Mouse (Mus musculus): Measurements from ENCODE around the gene Tagap.

DNA sequence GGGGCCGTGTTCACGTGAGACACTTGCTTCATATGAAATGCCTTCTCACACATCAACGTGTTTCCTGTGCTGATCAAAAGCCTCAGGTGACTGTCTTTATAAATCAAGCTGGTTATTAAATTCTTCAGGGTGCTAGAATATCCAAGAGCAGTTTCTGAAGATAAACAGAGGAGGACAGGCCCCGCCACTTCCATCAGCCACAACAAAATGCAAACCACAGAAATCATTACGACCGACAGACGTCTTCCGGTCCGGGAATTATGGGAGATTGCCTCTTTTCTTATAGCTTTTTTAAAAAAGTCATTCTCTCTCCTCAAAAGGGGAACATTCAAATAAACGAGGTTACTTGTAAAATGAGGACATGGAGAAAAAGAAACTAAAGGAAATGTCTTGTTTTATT, 41.2 kb upstream of the Tagap start:
- TF ChIP-seq TCF12 (IDR thresholded peaks at IDR 0.05; ENCODE audit: insufficient read depth, poor library complexity, severe bottlenecking), result no peak
- TF ChIP-seq POLR2A (IDR thresholded peaks at IDR 0.05; ENCODE audit: insufficient read length, low read depth), result no peak
- no peak for TF ChIP-seq SRF (IDR thresholded peaks at IDR 0.05; ENCODE audit: control insufficient read depth, insufficient read length, low read depth)
- TF ChIP-seq MAX (IDR thresholded peaks at IDR 0.05; ENCODE audit: low read depth), result no peak
- no peak for TF ChIP-seq CEBPB (IDR thresholded peaks at IDR 0.05; ENCODE audit: insufficient read depth, poor library complexity, severe bottlenecking)
- TF ChIP-seq MYOD1 (IDR thresholded peaks at IDR 0.05; ENCODE audit: control insufficient read depth in 1 of 3, insufficient read length in 2 of 3, low read depth in 2 of 3), result no peak
- TF ChIP-seq REST (IDR thresholded peaks at IDR 0.05; ENCODE audit: insufficient read depth, insufficient read length), result no peak
- TF ChIP-seq E2F4 (IDR thresholded peaks at IDR 0.05; ENCODE audit: insufficient read depth), result no peak
- no peak for TF ChIP-seq POLR2AphosphoS2 (IDR thresholded peaks at IDR 0.05; ENCODE audit: insufficient read length, low read depth)
- no peak for TF ChIP-seq USF1 (IDR thresholded peaks at IDR 0.05; ENCODE audit: low read depth)
- no peak for TF ChIP-seq MYOG (IDR thresholded peaks at IDR 0.05; ENCODE audit: control insufficient read depth in 1 of 3, insufficient read depth in 1 of 3, insufficient read length in 2 of 3, low read depth in 2 of 3)

Data from myocyte (in vitro differentiated cells).